Mouse (Mus musculus) Patski (cell line): Measurements from ENCODE around the gene Tmigd3. TPM values are rescaled to one million over a fixed set of nuclear protein-coding genes. Genes with fewer than 3 reads are reported as not detected.

Experiments used
- ATAC-seq: fragments of 100-300 bp; one replicate; pipeline ENCODE4 v1.8.0; 2021
- CTCF ChIA-PET: fragments of 350-600 bp; sonication (Branson Sonifier 250); formaldehyde crosslinking; loops from one replicate; lab custom pipeline; 2022; ENCODE audit warnings: inconsistent platforms; lab: Charles Lee
- POLR2A ChIA-PET: fragments of 350-600 bp; sonication (Branson Sonifier 250); formaldehyde crosslinking; loops from one replicate; lab custom pipeline; 2022; ENCODE audit warnings: antibody characterized with exemption, inconsistent platforms; lab: Charles Lee
- DNase-seq: peaks from one replicate; pipeline ENCODE4 v3.0.0-alpha.2; 2011; ENCODE audit warnings: low read depth, low spot score
- H3K27me3 ChIP-seq: fragments of 371-371 bp; one replicate; pipeline ENCODE4 v1.5.1; 2021
- CTCF ChIP-seq: fragments of 100-300 bp; IDR thresholded peaks from one replicate; pipeline ENCODE4 v1.5.1; 2021
- in situ Hi-C: fragments of 300-500 bp; cut with MboI; formaldehyde crosslinking; loops from 3 replicates; pipeline ENCODE4 v1.11.1; 2018; ENCODE audit warnings: low pct_unique_long_range_greater_than_20kb, mixed read lengths
- polyA plus RNA-seq: library from polyadenylated mRNA; unstranded; gene quantifications from one replicate; pipeline ENCODE4 v1.2.3, GENCODE M21; 2021

Gene Tmigd3
- polyA plus RNA-seq, 1 experiment from 2014 or later = not detected

- CTCF ChIA-PET = interaction anchor here (0.5 to 2.2 kb wide), 20 partner anchors 9 to 233 kb away, joined by 3 to 22 read pairs (median 4); no protein-coding TSS in a partner anchor
Observed at GRCm38 (mm10) chr3:105899394-105900147, 28.9 kb downstream of the Tmigd3 start.

DNA sequence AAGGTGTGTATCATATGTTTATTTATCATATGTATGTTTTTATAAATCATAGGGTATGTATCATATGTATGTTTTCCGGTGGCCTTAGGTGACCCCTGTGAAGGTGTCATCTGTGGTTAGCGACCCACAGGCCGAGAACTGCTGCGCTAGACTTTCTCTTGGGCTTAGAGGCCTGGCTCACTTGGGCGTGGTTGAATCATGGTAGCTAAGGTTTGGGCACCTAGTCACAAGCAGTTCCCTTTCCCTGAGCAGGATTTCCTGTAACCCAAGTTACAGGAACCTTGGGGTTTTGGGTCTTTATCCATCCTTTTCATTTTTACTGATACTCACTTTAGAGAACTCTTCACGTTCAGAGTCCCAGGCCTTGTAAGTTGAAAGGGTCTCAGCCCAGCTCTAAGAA lies 29.6 kb downstream of the Tmigd3 start:
- peaks cover 11% of the 10 kb centered on the region for H3K27me3 ChIP-seq
- ATAC-seq = no peak
- TF ChIP-seq CTCF = no peak
- in situ Hi-C loops = no loop called here
- ChIA-PET CTCF (interaction anchor here (0.7 to 2.2 kb wide), 20 partner anchors 9 to 233 kb away, joined by 3 to 22 read pairs (median 4); no protein-coding TSS in a partner anchor), POLR2A (interaction anchor here (1.1 kb wide), 1 partner anchor 47 kb away, joined by 3 read pairs; no protein-coding TSS in a partner anchor)
- no peak for DNase-seq

More at GRCm38 (mm10) chr3:105899394-105900147, 28.9 kb downstream of the Tmigd3 start:
- in situ Hi-C loops = loop anchor here (5.0 kb wide), 1 partner anchor 217 kb away; no protein-coding TSS in a partner anchor
- POLR2A ChIA-PET = interaction anchor here (1.1 kb wide), 1 partner anchor 48 kb away, joined by 3 read pairs; no protein-coding TSS in a partner anchor
- ATAC-seq (peak; percentile 63), DNase-seq (peak; percentile 46)
- TF ChIP-seq CTCF = peak; percentile 98
- peaks cover 4% of the 10 kb centered on the region for H3K27me3 ChIP-seq

DNA sequence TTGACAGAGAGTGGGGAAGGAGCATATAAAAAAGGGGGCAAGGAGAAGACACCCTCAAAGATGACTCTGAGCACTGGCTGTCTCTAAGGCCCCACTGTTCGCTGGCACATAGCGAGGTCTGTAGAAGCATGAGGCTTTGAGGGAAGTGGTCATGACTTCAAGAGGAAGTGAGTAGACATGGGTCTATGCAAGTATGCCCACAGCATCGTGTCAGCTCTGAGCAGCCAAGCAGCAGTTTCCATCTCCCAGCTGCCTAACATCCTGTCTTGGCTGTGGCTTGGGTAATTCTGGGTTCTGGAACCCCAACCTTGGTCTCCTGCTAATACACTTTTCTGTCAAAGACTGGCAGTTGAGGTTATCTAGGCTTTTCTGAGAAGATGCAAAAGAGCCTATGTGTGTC lies 30.0 kb downstream of the Tmigd3 start:
- in situ Hi-C loops = no loop called here
- ATAC-seq (no peak), DNase-seq (no peak)
- H3K27me3 ChIP-seq = peaks cover 12% of the 10 kb centered on the region
- ChIA-PET POLR2A (no interaction called here), CTCF (interaction anchor here (0.9 to 2.2 kb wide), 12 partner anchors 10 to 234 kb away, joined by 3 to 22 read pairs (median 4); no protein-coding TSS in a partner anchor)
- TF ChIP-seq CTCF = no peak

GRCm38 (mm10) chr3:105901468-105901867 lies 30.8 kb downstream of the Tmigd3 start:
- ATAC-seq (no peak), DNase-seq (no peak)
- peaks cover 12% of the 10 kb centered on the region for H3K27me3 ChIP-seq
- ChIA-PET CTCF (interaction anchor here (0.7 to 2.2 kb wide), 4 partner anchors 36 to 228 kb away, joined by 3 to 22 read pairs (median 4); no protein-coding TSS in a partner anchor), POLR2A (no interaction called here)
- in situ Hi-C loops = no loop called here
- no peak for TF ChIP-seq CTCF

- ChIA-PET CTCF (no interaction called here), POLR2A (no interaction called here)
- no peak for TF ChIP-seq CTCF
- in situ Hi-C loops = no loop called here
- H3K27me3 ChIP-seq = peaks cover 22% of the 10 kb centered on the region
- no peak for DNase-seq
- ATAC-seq = no peak
Observed at GRCm38 (mm10) chr3:105904213-105904612, 33.5 kb downstream of the Tmigd3 start.

- peaks cover 22% of the 10 kb centered on the region for H3K27me3 ChIP-seq
- DNase-seq = no peak
- ChIA-PET POLR2A (no interaction called here), CTCF (no interaction called here)
- no peak for TF ChIP-seq CTCF
- in situ Hi-C loops = no loop called here
- ATAC-seq = no peak
Observed at GRCm38 (mm10) chr3:105904721-105905120, 34.0 kb downstream of the Tmigd3 start.

DNA sequence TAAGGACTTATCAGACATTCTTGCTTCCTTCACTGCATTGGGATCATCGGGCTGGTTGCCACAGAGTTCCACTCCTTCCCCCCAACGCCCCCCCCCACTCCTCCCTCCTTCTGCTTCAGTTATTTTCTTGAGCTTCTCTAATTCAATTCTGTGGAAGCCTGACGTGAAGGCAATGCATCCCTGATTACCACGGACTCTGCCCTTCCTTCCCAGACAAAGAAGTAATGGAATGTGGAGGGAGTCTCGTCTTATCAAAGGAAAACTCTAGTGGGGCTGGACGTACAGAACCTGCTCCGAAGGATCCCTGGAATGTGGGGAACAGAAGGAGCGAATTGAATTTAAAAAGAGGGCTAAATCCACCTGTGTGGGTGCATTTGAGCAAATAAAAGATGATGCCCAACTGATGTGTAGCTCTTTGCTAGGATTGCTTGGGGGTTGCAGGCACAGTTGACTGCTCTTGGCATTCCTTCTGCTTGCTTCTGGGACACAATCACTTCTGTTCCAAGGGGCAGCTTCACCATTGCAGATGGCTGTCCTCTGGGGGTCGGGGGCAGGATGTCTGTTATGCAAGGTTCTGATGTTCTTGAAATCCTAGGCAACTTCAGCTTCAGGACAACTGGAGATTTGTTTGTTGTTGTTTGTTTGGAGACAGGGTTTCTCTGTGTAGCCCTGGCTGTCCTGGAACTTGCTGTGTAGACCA lies 37.4 kb downstream of the Tmigd3 start:
- POLR2A ChIA-PET = interaction anchor here (0.6 kb wide), 1 partner anchor 756 kb away, joined by 3 read pairs; no protein-coding TSS in a partner anchor
- H3K27me3 ChIP-seq = peaks cover 27% of the 10 kb centered on the region
- no peak for TF ChIP-seq CTCF
- DNase-seq (no peak), ATAC-seq (no peak)
- CTCF ChIA-PET = no interaction called here
- in situ Hi-C loops = no loop called here

- ChIA-PET CTCF (no interaction called here), POLR2A (interaction anchor here (0.6 kb wide), 1 partner anchor 643 kb away, joined by 3 read pairs; no protein-coding TSS in a partner anchor)
- no peak for TF ChIP-seq CTCF
- H3K27me3 ChIP-seq = peaks cover 32% of the 10 kb centered on the region
- ATAC-seq = no peak
- in situ Hi-C loops = no loop called here
- DNase-seq = no peak
Observed at GRCm38 (mm10) chr3:105908976-105909375, 38.3 kb downstream of the Tmigd3 start.

DNA sequence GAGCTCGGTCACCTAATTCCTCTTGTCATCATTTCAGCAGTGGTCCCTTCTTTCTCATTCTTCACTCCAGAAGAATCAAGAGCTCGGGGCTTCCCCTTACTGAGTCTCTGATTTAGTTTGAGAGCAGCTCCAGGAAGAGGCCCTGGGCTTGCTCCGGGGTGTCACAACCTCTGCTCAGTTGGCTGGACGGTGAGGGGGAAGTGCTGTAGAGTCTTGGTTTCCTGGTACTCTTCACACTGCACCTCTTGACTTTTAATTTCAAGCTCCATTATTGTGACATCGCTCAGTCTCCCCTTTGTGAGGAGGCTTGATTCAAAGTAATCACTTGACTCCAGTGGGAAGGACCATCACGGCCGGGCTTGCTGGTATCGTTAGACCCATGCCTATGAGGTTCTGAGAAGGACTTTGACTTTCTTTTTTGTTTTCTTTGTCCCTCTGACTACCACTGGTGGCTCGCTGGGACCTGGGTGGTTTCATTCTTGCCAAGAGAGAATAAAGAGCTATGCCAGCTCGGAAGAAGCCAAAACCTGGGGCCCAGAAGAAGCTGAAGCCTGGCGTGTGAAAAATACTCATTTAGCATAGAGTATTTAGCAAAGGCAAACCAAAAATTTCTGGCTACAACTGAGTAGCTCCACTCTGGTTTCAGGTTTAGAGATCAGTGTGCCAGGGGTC lies 40.0 kb downstream of the Tmigd3 start:
- ATAC-seq (no peak), DNase-seq (no peak)
- H3K27me3 ChIP-seq = peaks cover 20% of the 10 kb centered on the region
- POLR2A ChIA-PET = no interaction called here
- in situ Hi-C loops = no loop called here
- no peak for TF ChIP-seq CTCF
- CTCF ChIA-PET = interaction anchor here (0.7 to 1.4 kb wide), 3 partner anchors 10 to 21 kb away, joined by 3 to 5 read pairs (median 3); no protein-coding TSS in a partner anchor
